8 mouse cellular contexts compared by ENCODE assay signal in genomic region chr10:121031802-121032201, GRCm38 (mm10). TPM values are rescaled to one million over a fixed set of nuclear protein-coding genes. Genes with fewer than 3 reads are reported as not detected.
DNase-seq lines count a peak whose midpoint lies in the region; ATAC-seq and TF ChIP-seq lines count a peak whose summit lies in the region.
"Had no signal": no experiment of that assay in that cellular context is flagged by ENCODE, and none has a peak within 500 bp of the region (broad histone marks: within the 10 kb centered on the region; RNA-seq: fewer than 3 reads in every experiment).

No protein-coding gene starts in this region.

- ATAC-seq in kidney, embryonic 15.5 days (replicated peaks; ENCODE audit: low FRiP score) = no peak

- H3K27me3 ChIP-seq in kidney, adult 2 months (replicated peaks; ENCODE audit: control insufficient read depth, insufficient read depth, low read length) = no peaks in the 10 kb centered on the region; the same call in none of the 2 replicates
- H3K27me3 ChIP-seq in kidney, embryonic 15.5 days = peaks cover 48% of the 10 kb centered on the region

- H3K9me3 ChIP-seq in kidney, embryonic 15.5 days (replicated peaks) = no peaks in the 10 kb centered on the region
- H3K9me3 ChIP-seq: lung, embryonic 15.5 days had no signal

- H3K27ac ChIP-seq in kidney, adult 2 months (ENCODE audit: insufficient read depth, low read depth, low read length) = no peak overlapping the region
- no peak overlapping the region for H3K27ac ChIP-seq in kidney, embryonic 15.5 days
- H3K27ac ChIP-seq: lung, embryonic 15.5 days had no signal

- TF ChIP-seq CTCF in kidney, adult 2 months (conservative IDR thresholded peaks at IDR 0.05; ENCODE audit: insufficient read depth, insufficient read length, low read depth, low read length) = peak; percentile 44; the same call in 1 of the 2 replicates

- TF ChIP-seq POLR2A in kidney, adult 2 months (IDR thresholded peaks at IDR 0.05; ENCODE audit: low read depth, low read length) = no peak

- no peak overlapping the region for H3K9ac ChIP-seq in kidney, embryonic 15.5 days
- H3K9ac ChIP-seq: lung, embryonic 15.5 days had no signal

- no peaks in the 10 kb centered on the region for H3K4me1 ChIP-seq in kidney, adult 2 months (ENCODE audit: control insufficient read depth, insufficient read depth, low read length)
- peaks cover 12% of the 10 kb centered on the region for H3K4me1 ChIP-seq in kidney, embryonic 15.5 days

- H3K4me2 ChIP-seq in kidney, embryonic 15.5 days = no peak overlapping the region
- H3K4me2 ChIP-seq: lung, embryonic 15.5 days had no signal

- 13% methylated on average over 7 of the region's 7 CpGs for WGBS in kidney, adult 2 months
- 11% methylated on average over 7 of the region's 7 CpGs for WGBS in kidney, embryonic 15.5 days

- H3K4me3 ChIP-seq in kidney, adult 2 months (ENCODE audit: insufficient read depth, low read depth, low read length) = no peak overlapping the region
- no peak overlapping the region for H3K4me3 ChIP-seq in kidney, embryonic 15.5 days (replicated peaks)
- H3K4me3 ChIP-seq: lung, embryonic 15.5 days had no signal

- peak; percentile 38 for DNase-seq in kidney, adult 2 months
- peak; percentile 83 for DNase-seq in A20 (ENCODE audit: low read depth, low spot score)
- DNase-seq in CD8-positive naive resting alpha-beta T cell, adult 2 months (ENCODE audit: low read depth in 2 of 2, low spot score in 2 of 2) = peak; percentile 4 to 26
- peak; percentile 49 for DNase-seq in embryo, embryonic 9.5 days (ENCODE audit: extremely low spot score)
- peak; percentile 17 to 46 for DNase-seq in lung, adult 18-20 months
- DNase-seq in neural tube, embryonic 10.5 days (ENCODE audit: extremely low spot score, low spot score) = no peak

- H3K36me3 ChIP-seq in kidney, adult 2 months (ENCODE audit: control insufficient read depth, insufficient read depth, low read length) = no peaks in the 10 kb centered on the region
- H3K36me3 ChIP-seq in kidney, embryonic 15.5 days = no peaks in the 10 kb centered on the region
- H3K36me3 ChIP-seq: lung, embryonic 15.5 days had no signal

RNA-seq across cellular contexts. Expression of gene Wif1, which starts 2.0 kb away (rescaled TPM):
- 1.8 and 2.3 TPM in 2 replicates for polyA plus RNA-seq in kidney, adult 2 months (2012; rRNA removed)
- polyA plus RNA-seq in kidney, embryonic 15.5 days (2015; fragmentation: Nextera tagmentation; extraction: Ambion mirVana) = 2.1 and 3.9 TPM in 2 replicates

RNA-seq across cellular contexts. Expression of gene Lemd3, which starts 52.7 kb away (rescaled TPM):
- polyA plus RNA-seq in kidney, adult 2 months (2012; rRNA removed) = 3.6 and 4.1 TPM in 2 replicates
- polyA plus RNA-seq in kidney, embryonic 15.5 days (2015; fragmentation: Nextera tagmentation; extraction: Ambion mirVana) = 2.8 and 3.1 TPM in 2 replicates
